ENCODE assay signal across 31 mouse cellular contexts in the genomic region with DNA sequence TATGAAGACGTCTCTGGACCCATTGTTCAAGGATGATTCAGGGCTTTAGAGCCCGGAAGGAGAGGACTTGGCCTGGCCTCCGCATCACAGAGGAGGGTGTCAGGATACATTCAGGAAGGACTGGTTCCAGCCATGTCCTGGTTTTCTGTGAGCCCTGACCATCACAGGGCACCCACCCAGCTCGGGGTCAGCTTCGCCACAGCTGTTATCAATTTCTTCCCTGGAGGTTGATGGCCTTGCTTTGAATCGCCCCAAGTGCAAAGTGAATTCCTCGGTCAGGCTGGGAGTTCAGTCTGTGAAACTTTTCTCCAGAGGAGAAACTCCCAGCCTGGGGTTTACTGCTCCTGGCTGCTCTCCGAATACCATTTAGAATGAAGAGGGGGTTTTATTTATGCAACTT.
A peak's percentile ranks its signal among the peaks of the same experiment; 100 is the strongest.
DNase-seq lines count a peak whose midpoint lies in the region; ATAC-seq and TF ChIP-seq lines count a peak whose summit lies in the region.
"Had no signal": no experiment of that assay in that cellular context is flagged by ENCODE, and none has a peak within 500 bp of the region (broad histone marks: within the 10 kb centered on the region; RNA-seq: fewer than 3 reads in every experiment).

No protein-coding gene starts in this region.

- H3K27ac ChIP-seq in kidney, embryonic 16.5 days (ENCODE audit: low read length): no peak overlapping the region
- H3K27ac ChIP-seq in stomach, embryonic 14.5 days (ENCODE audit: low read length): no peak overlapping the region
- no peak overlapping the region for H3K27ac ChIP-seq in stomach, postnatal 0 days (replicated peaks)
- no peak overlapping the region for H3K27ac ChIP-seq in embryonic facial prominence, embryonic 10.5 days (replicated peaks)
- no peak overlapping the region for H3K27ac ChIP-seq in forebrain, embryonic 16.5 days (ENCODE audit: low read length)
- H3K27ac ChIP-seq: embryonic facial prominence, embryonic 13.5 days; forebrain, embryonic 10.5 days; hindbrain, embryonic 12.5 days; hindbrain, postnatal 0 days; intestine, embryonic 15.5 days; limb, embryonic 10.5 days; limb, embryonic 15.5 days; liver, embryonic 14.5 days; macrophage; midbrain, embryonic 13.5 days; stomach, embryonic 15.5 days had no signal

- no peaks in the 10 kb centered on the region for H3K27me3 ChIP-seq in kidney, embryonic 16.5 days (ENCODE audit: insufficient read depth, low read length)
- H3K27me3 ChIP-seq in stomach, embryonic 14.5 days (ENCODE audit: control insufficient read depth, insufficient read depth, low read length): no peaks in the 10 kb centered on the region
- no peaks in the 10 kb centered on the region for H3K27me3 ChIP-seq in stomach, postnatal 0 days (ENCODE audit: control insufficient read depth, insufficient read depth, low read length)
- no peaks in the 10 kb centered on the region for H3K27me3 ChIP-seq in embryonic facial prominence, embryonic 10.5 days (replicated peaks; ENCODE audit: low read depth, poor library complexity, severe bottlenecking)
- no peaks in the 10 kb centered on the region for H3K27me3 ChIP-seq in forebrain, embryonic 16.5 days (replicated peaks; ENCODE audit: control insufficient read depth, insufficient read depth, low read length)
- H3K27me3 ChIP-seq: embryonic facial prominence, embryonic 13.5 days; hindbrain, embryonic 12.5 days; intestine, embryonic 15.5 days; limb, embryonic 15.5 days; midbrain, embryonic 13.5 days; stomach, embryonic 15.5 days had no signal

- H3K4me2 ChIP-seq in kidney, embryonic 16.5 days (replicated peaks; ENCODE audit: low read depth, low read length): no peak overlapping the region
- no peak overlapping the region for H3K4me2 ChIP-seq in stomach, embryonic 14.5 days (replicated peaks; ENCODE audit: low read depth, low read length)
- no peak overlapping the region for H3K4me2 ChIP-seq in stomach, postnatal 0 days (replicated peaks; ENCODE audit: low read depth)
- H3K4me2 ChIP-seq in forebrain, embryonic 16.5 days (ENCODE audit: low read length): no peak overlapping the region
- H3K4me2 ChIP-seq: embryonic facial prominence, embryonic 13.5 days; heart, embryonic 11.5 days; hindbrain, embryonic 12.5 days; intestine, embryonic 15.5 days; limb, embryonic 15.5 days; midbrain, embryonic 13.5 days; stomach, embryonic 15.5 days had no signal

- no peak for ATAC-seq in kidney, embryonic 16.5 days (ENCODE audit: low FRiP score, low TSS enrichment)
- 0 out of 2 replicates have a peak, but pooled peaks have one; percentile 14 for ATAC-seq in stomach, embryonic 14.5 days (ENCODE audit: insufficient number of reproducible peaks, insufficient read depth, low FRiP score, low read depth)
- ATAC-seq in stomach, postnatal 0 days (ENCODE audit: low FRiP score, low TSS enrichment): no peak
- no peak for ATAC-seq in forebrain, embryonic 16.5 days
- ATAC-seq: forebrain, postnatal 0 days; hindbrain, postnatal 0 days; intestine, embryonic 15.5 days; midbrain, embryonic 13.5 days had no signal

- H3K9ac ChIP-seq in kidney, embryonic 16.5 days (replicated peaks; ENCODE audit: low read length): no peak overlapping the region
- no peak overlapping the region for H3K9ac ChIP-seq in stomach, embryonic 14.5 days (replicated peaks; ENCODE audit: low read depth, low read length)
- H3K9ac ChIP-seq in stomach, postnatal 0 days (ENCODE audit: low read length): no peak overlapping the region
- no peak overlapping the region for H3K9ac ChIP-seq in forebrain, embryonic 16.5 days (replicated peaks; ENCODE audit: low read depth, low read length)
- H3K9ac ChIP-seq: embryonic facial prominence, embryonic 13.5 days; forebrain, postnatal 0 days; hindbrain, embryonic 12.5 days; intestine, embryonic 15.5 days; limb, embryonic 15.5 days; liver, embryonic 14.5 days; midbrain, embryonic 13.5 days; stomach, embryonic 15.5 days had no signal

- H3K4me3 ChIP-seq in kidney, embryonic 16.5 days (ENCODE audit: low read length): no peak overlapping the region
- no peak overlapping the region for H3K4me3 ChIP-seq in stomach, embryonic 14.5 days (ENCODE audit: low read depth, low read length)
- no peak overlapping the region for H3K4me3 ChIP-seq in stomach, postnatal 0 days (ENCODE audit: low read depth, low read length)
- H3K4me3 ChIP-seq in embryonic facial prominence, embryonic 10.5 days: no peak overlapping the region
- no peak overlapping the region for H3K4me3 ChIP-seq in forebrain, embryonic 16.5 days (replicated peaks; ENCODE audit: low read length)
- H3K4me3 ChIP-seq: embryonic facial prominence, embryonic 13.5 days; forebrain, embryonic 10.5 days; hindbrain, embryonic 12.5 days; intestine, embryonic 15.5 days; limb, embryonic 10.5 days; limb, embryonic 15.5 days; midbrain, embryonic 13.5 days; stomach, embryonic 15.5 days had no signal

- no peaks in the 10 kb centered on the region for H3K36me3 ChIP-seq in kidney, embryonic 16.5 days (ENCODE audit: insufficient read depth, low read length)
- no peaks in the 10 kb centered on the region for H3K36me3 ChIP-seq in stomach, embryonic 14.5 days (ENCODE audit: control insufficient read depth, insufficient read depth, low read length)
- no peaks in the 10 kb centered on the region for H3K36me3 ChIP-seq in stomach, postnatal 0 days (ENCODE audit: control insufficient read depth, insufficient read depth, low read length)
- no peaks in the 10 kb centered on the region for H3K36me3 ChIP-seq in embryonic facial prominence, embryonic 10.5 days (replicated peaks)
- no peaks in the 10 kb centered on the region for H3K36me3 ChIP-seq in forebrain, embryonic 16.5 days (ENCODE audit: control insufficient read depth, insufficient read depth)
- H3K36me3 ChIP-seq: embryonic facial prominence, embryonic 13.5 days; forebrain, embryonic 10.5 days; hindbrain, embryonic 12.5 days; intestine, embryonic 15.5 days; limb, embryonic 10.5 days; limb, embryonic 15.5 days; midbrain, embryonic 13.5 days; stomach, embryonic 15.5 days had no signal

- DNase-seq in kidney, adult 9 months: peak; percentile 6
- no peak for DNase-seq in stomach, postnatal 0 days (ENCODE audit: low spot score)
- DNase-seq in embryonic facial prominence, embryonic 10.5 days (ENCODE audit: low spot score): peak; percentile 52
- no peak for DNase-seq in spleen, postnatal 36 days (ENCODE audit: low spot score in 2 of 2)
- DNase-seq: adrenal gland, postnatal 25 days; B cell, adult 2 months; cerebellum, adult 11-12 months; cerebellum, postnatal 10 days; forebrain, postnatal 0 days; gastrocnemius, postnatal 25 days; heart, adult 18-20 months; heart, postnatal 36 days; layer of hippocampus, adult 9-11 months; lung, adult 2 months; lung, postnatal 10 days; thymus, postnatal 14 days had no signal

- no peaks in the 10 kb centered on the region for H3K4me1 ChIP-seq in kidney, embryonic 16.5 days (ENCODE audit: insufficient read depth, low read length)
- no peaks in the 10 kb centered on the region for H3K4me1 ChIP-seq in stomach, embryonic 14.5 days (ENCODE audit: control insufficient read depth, insufficient read depth, low read length)
- H3K4me1 ChIP-seq in stomach, postnatal 0 days (replicated peaks; ENCODE audit: control insufficient read depth, insufficient read depth): no peaks in the 10 kb centered on the region
- H3K4me1 ChIP-seq in embryonic facial prominence, embryonic 10.5 days: peaks cover 9% of the 10 kb centered on the region; the same call in 1 of the 2 replicates
- H3K4me1 ChIP-seq in forebrain, embryonic 16.5 days (replicated peaks; ENCODE audit: control insufficient read depth, insufficient read depth, low read length): no peaks in the 10 kb centered on the region
- H3K4me1 ChIP-seq: embryonic facial prominence, embryonic 13.5 days; forebrain, embryonic 10.5 days; hindbrain, embryonic 12.5 days; intestine, embryonic 15.5 days; limb, embryonic 15.5 days; midbrain, embryonic 13.5 days; stomach, embryonic 15.5 days had no signal

- TF ChIP-seq EP300 in stomach, postnatal 0 days (optimal IDR thresholded peaks at IDR 0.05): no peak

- WGBS in kidney, embryonic 16.5 days: 66% methylated on average over 8 of the region's 8 CpGs
- 83% methylated on average over 8 of the region's 8 CpGs for WGBS in stomach, embryonic 14.5 days
- WGBS in stomach, postnatal 0 days: 67% methylated on average over 8 of the region's 8 CpGs
- WGBS in embryonic facial prominence, embryonic 10.5 days: 53% methylated on average over 8 of the region's 8 CpGs
- WGBS in forebrain, embryonic 16.5 days: 89% methylated on average over 8 of the region's 8 CpGs

- no peaks in the 10 kb centered on the region for H3K9me3 ChIP-seq in kidney, embryonic 16.5 days (ENCODE audit: low read length)
- H3K9me3 ChIP-seq in stomach, embryonic 14.5 days (ENCODE audit: control insufficient read depth, low read depth, low read length): no peaks in the 10 kb centered on the region
- no peaks in the 10 kb centered on the region for H3K9me3 ChIP-seq in stomach, postnatal 0 days (ENCODE audit: control insufficient read depth, low read length)
- no peaks in the 10 kb centered on the region for H3K9me3 ChIP-seq in embryonic facial prominence, embryonic 10.5 days
- no peaks in the 10 kb centered on the region for H3K9me3 ChIP-seq in forebrain, embryonic 16.5 days (ENCODE audit: control insufficient read depth, low read length)
- H3K9me3 ChIP-seq: embryonic facial prominence, embryonic 13.5 days; forebrain, embryonic 10.5 days; hindbrain, embryonic 12.5 days; intestine, embryonic 15.5 days; limb, embryonic 10.5 days; limb, embryonic 15.5 days; midbrain, embryonic 13.5 days; stomach, embryonic 15.5 days had no signal

- no peak for TF ChIP-seq CTCF in stomach, postnatal 0 days (IDR thresholded peaks at IDR 0.05; ENCODE audit: low read depth)

Comparison
In these comparisons a context has a peak if more than half of its experiments do, and no peak if none do; other contexts are left out.
1. DNase-seq: peak in kidney, adult 9 months (single experiment) and embryonic facial prominence, embryonic 10.5 days (single experiment); none in stomach, postnatal 0 days (single experiment) and spleen, postnatal 36 days (0 of 2).